Comparison of ENCODE assay signal across 8 mouse cellular contexts in genomic region chr5:109557321-109558122, GRCm38 (mm10). TPM values are rescaled to one million over a fixed set of nuclear protein-coding genes. Genes with fewer than 3 reads are reported as not detected.
DNase-seq lines count a peak whose midpoint lies in the region; ATAC-seq lines count a peak whose summit lies in the region.

No protein-coding gene starts in this region.

- H3K4me1 ChIP-seq in hindbrain, embryonic 13.5 days (replicated peaks): no peaks in the 10 kb centered on the region

- H3K36me3 ChIP-seq in hindbrain, embryonic 13.5 days: peaks cover 29% of the 10 kb centered on the region

- H3K9ac ChIP-seq in hindbrain, embryonic 13.5 days: peak overlapping the region; percentile 53

- peak overlapping the region; percentile 98 for H3K27ac ChIP-seq in hindbrain, embryonic 13.5 days

- ATAC-seq in hindbrain, embryonic 13.5 days (ENCODE audit: low FRiP score): peak; percentile 75

- peaks cover 42% of the 10 kb centered on the region for H3K9me3 ChIP-seq in hindbrain, embryonic 13.5 days

- H3K4me2 ChIP-seq in hindbrain, embryonic 13.5 days: peak overlapping the region; percentile 56

- H3K4me3 ChIP-seq in hindbrain, embryonic 13.5 days: peak overlapping the region; percentile 59

- no peaks in the 10 kb centered on the region for H3K27me3 ChIP-seq in hindbrain, embryonic 13.5 days

- under 1% methylated on average over 35 of the region's 35 CpGs for WGBS in hindbrain, embryonic 13.5 days

- DNase-seq in R1 (ENCODE audit: low read depth, low spot score): peak; percentile 100
- peak; percentile 99 for DNase-seq in cerebellum, postnatal 10 days
- peak; percentile 97 to 98 for DNase-seq in frontal cortex, postnatal 14 days (ENCODE audit: low spot score in 2 of 2)
- DNase-seq in layer of hippocampus, postnatal 14 days (ENCODE audit: low spot score in 2 of 2): peak; percentile 96 to 99
- peak; percentile 98 for DNase-seq in lung, postnatal 10 days
- peak; percentile 97 for DNase-seq in ovary, postnatal 36 days (ENCODE audit: low spot score)
- DNase-seq in thymus, postnatal 4 days: peak; percentile 95

RNA-seq across cellular contexts. Expression of gene Crlf2, which starts 1.3 kb away (rescaled TPM):
- 14.4 and 16.7 TPM in 2 replicates for polyA plus RNA-seq in hindbrain, embryonic 13.5 days (2015; fragmentation: Nextera tagmentation; extraction: Ambion mirVana)
- total RNA-seq in layer of hippocampus, postnatal 14 days (2021): 10 to 100 TPM; 31.3 to 31.8 TPM

Comparison
In these comparisons a context has a peak if more than half of its experiments do, and no peak if none do; other contexts are left out.
1. Peak in every context shown above with its lines: DNase-seq, ATAC-seq, H3K4me3 ChIP-seq and H3K27ac ChIP-seq.